Mouse (Mus musculus) ES-E14 (cell line): Measurements from ENCODE around the gene Tent5c.

Source experiments
- CHD2 ChIP-seq: IDR thresholded peaks from 2 replicates; pipeline ENCODE4 v1.6.1; 2014; ENCODE audit warnings: mild to moderate bottlenecking, low read depth, low read length, inconsistent platforms
- HCFC1 ChIP-seq: IDR thresholded peaks from 2 replicates; pipeline ENCODE4 v1.6.1; 2012; ENCODE audit warnings: low read length, inconsistent platforms, borderline replicate concordance; ENCODE audit not compliant: insufficient read depth
- MAFK ChIP-seq: IDR thresholded peaks from 2 replicates; pipeline ENCODE4 v1.6.1; 2014; ENCODE audit warnings: mild to moderate bottlenecking, low read depth, low read length, inconsistent platforms; ENCODE audit not compliant: insufficient read depth
- ZC3H11A ChIP-seq: IDR thresholded peaks from 2 replicates; pipeline ENCODE4 v1.6.1; 2012; ENCODE audit warnings: low read depth, mild to moderate bottlenecking, inconsistent platforms, low read length, borderline replicate concordance
- ZNF384 ChIP-seq: IDR thresholded peaks from 2 replicates; pipeline ENCODE4 v1.6.1; 2012; ENCODE audit warnings: low read depth, low read length, inconsistent platforms

DNA sequence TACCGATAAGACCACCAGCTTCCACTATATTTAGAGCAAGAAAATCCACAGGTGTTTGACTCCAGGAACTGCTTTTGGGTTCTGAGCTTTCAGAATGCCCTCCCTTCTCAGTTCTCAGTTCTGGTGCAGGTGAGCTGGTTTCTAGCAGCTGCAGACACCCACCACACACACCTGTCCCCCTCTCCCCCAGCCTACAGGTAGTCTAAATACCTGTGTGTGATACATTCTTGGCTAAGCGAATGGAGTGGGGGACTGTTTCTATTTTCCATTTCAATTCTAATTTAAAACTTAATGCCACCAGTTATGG lies 25.2 kb downstream of the Tent5c start:
- TF ChIP-seq ZNF384 = no peak
- no peak for TF ChIP-seq CHD2
- no peak for TF ChIP-seq HCFC1
- no peak for TF ChIP-seq MAFK
- no peak for TF ChIP-seq ZC3H11A
